Mouse (Mus musculus): ENCODE results near the gene Zmym3. TPM values are rescaled to one million over a fixed set of nuclear protein-coding genes. Genes with fewer than 3 reads are reported as not detected.

The Zmym3 gene
- polyA plus RNA-seq, 1 experiment from 2014 or later = 6.5 TPM

DNA sequence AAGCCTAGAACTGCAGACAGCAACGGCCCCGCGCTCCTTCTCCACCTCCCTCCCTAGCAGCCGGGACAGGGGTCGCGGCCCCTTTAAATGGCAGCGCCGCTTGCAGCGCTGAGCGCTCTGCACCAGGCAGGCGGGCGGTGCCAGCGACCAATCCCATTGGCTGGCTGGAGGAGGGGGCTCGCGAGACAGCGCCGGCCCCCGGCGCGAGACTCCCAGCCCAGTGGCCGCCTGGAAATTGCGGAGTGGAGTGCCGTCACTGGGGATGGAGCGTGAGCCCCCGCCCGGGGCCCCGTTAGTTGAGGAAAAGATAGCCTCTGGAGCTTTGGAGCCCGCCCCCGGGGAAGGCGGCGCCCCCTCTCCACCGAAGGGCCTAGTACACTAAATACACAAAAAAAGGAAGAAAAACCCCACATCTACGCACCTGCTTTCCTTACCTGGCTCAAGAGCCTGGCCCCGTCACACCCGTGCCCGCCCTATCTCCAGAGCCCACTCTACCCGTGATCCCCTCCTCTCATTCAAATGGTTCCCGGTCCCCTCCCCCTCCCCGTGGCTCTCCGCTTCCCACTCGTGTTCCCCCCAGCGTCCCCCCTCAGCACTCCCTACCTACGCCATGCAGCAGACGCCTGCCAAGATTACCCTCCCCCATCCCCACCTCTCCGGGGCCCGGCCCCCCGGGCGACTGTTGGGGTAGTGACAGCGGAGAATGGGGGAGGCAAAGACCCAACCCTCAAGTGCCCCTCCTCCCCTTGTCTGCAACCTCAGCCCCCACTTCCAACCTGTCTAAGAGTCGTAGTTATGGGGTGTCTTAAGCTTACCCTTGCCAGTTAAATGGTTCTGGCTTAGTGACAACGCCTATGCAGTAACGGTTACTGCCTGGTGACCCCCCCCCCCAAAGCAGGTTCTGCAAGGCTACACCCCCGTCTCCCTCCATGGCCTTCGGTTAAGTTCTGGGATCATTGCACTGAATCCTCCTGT, 637 bp downstream of the Zmym3 start:
- peak; percentile 95 for ATAC-seq (ENCODE audit: low read depth)
- Histone ChIP-seq H3K9ac (ENCODE audit: low read depth, low read length) (peak overlapping the region; percentile 71), H3K4me1 (ENCODE audit: control insufficient read depth, low read depth, low read length) (no peaks in the 10 kb centered on the region; the same call in none of the 2 replicates), H3K4me3 (ENCODE audit: low read depth, low read length) (peak overlapping the region; percentile 68), H3K4me2 (ENCODE audit: low read depth, low read length) (peak overlapping the region; percentile 72), H3K9me3 (replicated peaks; ENCODE audit: control insufficient read depth, low read length) (no peaks in the 10 kb centered on the region), H3K27ac (ENCODE audit: low read length) (no peak overlapping the region), H3K27me3 (ENCODE audit: control insufficient read depth, insufficient read depth, low read depth, low read length) (no peaks in the 10 kb centered on the region), H3K36me3 (ENCODE audit: control insufficient read depth, insufficient read depth) (no peaks in the 10 kb centered on the region)
- WGBS (ENCODE audit: insufficient replicate concordance) = 19% methylated on average over 54 of the region's 54 CpGs

- peak; percentile 12; the same call in 1 of the 2 replicates for ATAC-seq (ENCODE audit: low read depth)
- no peaks in the 10 kb centered on the region for H3K9me3 ChIP-seq (replicated peaks; ENCODE audit: control insufficient read depth, low read length)
- WGBS (ENCODE audit: insufficient replicate concordance) = 19% methylated on average over 29 of the region's 36 CpGs
Observed at GRCm38 (mm10) chrX:101418946-101419724, 1.5 kb downstream of the Zmym3 start.

GRCm38 (mm10) chrX:101396459-101396858, 24.2 kb downstream of the Zmym3 start:
- WGBS (ENCODE audit: insufficient replicate concordance) = 39% methylated on average over 11 of the region's 11 CpGs
- no peak overlapping the region for H3K4me3 ChIP-seq (ENCODE audit: low read depth, low read length)
- H3K27me3 ChIP-seq (ENCODE audit: control insufficient read depth, insufficient read depth, low read depth, low read length) = peaks cover 6% of the 10 kb centered on the region; the same call in 1 of the 2 replicates
- no peaks in the 10 kb centered on the region for H3K36me3 ChIP-seq (ENCODE audit: control insufficient read depth, insufficient read depth)
- H3K4me1 ChIP-seq (ENCODE audit: control insufficient read depth, low read depth, low read length) = no peaks in the 10 kb centered on the region
- H3K27ac ChIP-seq (ENCODE audit: low read length) = no peak overlapping the region
- no peak for ATAC-seq (ENCODE audit: low read depth)
- no peaks in the 10 kb centered on the region for H3K9me3 ChIP-seq (replicated peaks; ENCODE audit: control insufficient read depth, low read length)
- H3K4me2 ChIP-seq (ENCODE audit: low read depth, low read length) = no peak overlapping the region
- no peak overlapping the region for H3K9ac ChIP-seq (ENCODE audit: low read depth, low read length)

More at GRCm38 (mm10) chrX:101418946-101419724, 1.5 kb downstream of the Zmym3 start:
- no peaks in the 10 kb centered on the region for H3K27me3 ChIP-seq (ENCODE audit: control insufficient read depth, insufficient read depth, low read depth, low read length)
- no peaks in the 10 kb centered on the region; the same call in none of the 2 replicates for H3K4me1 ChIP-seq (ENCODE audit: control insufficient read depth, low read depth, low read length)
- H3K4me2 ChIP-seq (ENCODE audit: low read depth, low read length) = peak overlapping the region; percentile 72
- peak overlapping the region; percentile 71 for H3K9ac ChIP-seq (ENCODE audit: low read depth, low read length)
- no peak overlapping the region for H3K27ac ChIP-seq (ENCODE audit: low read length)
- H3K4me3 ChIP-seq (ENCODE audit: low read depth, low read length) = peak overlapping the region; percentile 68
- no peaks in the 10 kb centered on the region for H3K36me3 ChIP-seq (ENCODE audit: control insufficient read depth, insufficient read depth)

DNA sequence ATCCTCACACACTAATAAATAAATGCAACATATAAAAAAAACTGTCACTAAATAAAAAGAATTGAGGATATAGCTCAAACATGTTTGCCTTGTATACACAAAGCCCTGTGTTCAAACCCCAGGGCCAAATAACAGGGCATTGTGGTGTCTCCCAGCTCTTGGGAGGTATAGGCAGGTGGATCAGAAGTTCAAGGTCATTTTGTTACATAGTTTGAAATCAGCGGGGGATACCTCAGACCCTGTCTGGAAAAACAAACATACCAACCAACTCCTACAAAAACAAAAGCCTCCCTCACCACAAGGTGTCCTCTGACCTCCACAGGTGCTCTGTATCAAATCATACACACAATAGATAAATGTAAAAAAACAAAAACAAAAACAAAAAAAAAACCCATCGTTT, 26.3 kb downstream of the Zmym3 start:
- Histone ChIP-seq H3K27me3 (ENCODE audit: control insufficient read depth, insufficient read depth, low read depth, low read length) (peaks cover 6% of the 10 kb centered on the region; the same call in 1 of the 2 replicates), H3K36me3 (ENCODE audit: control insufficient read depth, insufficient read depth) (no peaks in the 10 kb centered on the region), H3K4me2 (ENCODE audit: low read depth, low read length) (no peak overlapping the region), H3K9ac (ENCODE audit: low read depth, low read length) (no peak overlapping the region), H3K4me3 (ENCODE audit: low read depth, low read length) (no peak overlapping the region), H3K27ac (ENCODE audit: low read length) (no peak overlapping the region), H3K9me3 (replicated peaks; ENCODE audit: control insufficient read depth, low read length) (no peaks in the 10 kb centered on the region), H3K4me1 (ENCODE audit: control insufficient read depth, low read depth, low read length) (no peaks in the 10 kb centered on the region)
- no peak for ATAC-seq (ENCODE audit: low read depth)
- 50% methylated on average over 2 of the region's 2 CpGs for WGBS (ENCODE audit: insufficient replicate concordance)

GRCm38 (mm10) chrX:101388866-101389537, 31.6 kb downstream of the Zmym3 start:
- no peaks in the 10 kb centered on the region for H3K9me3 ChIP-seq (replicated peaks; ENCODE audit: control insufficient read depth, low read length)
- no peaks in the 10 kb centered on the region for H3K36me3 ChIP-seq (ENCODE audit: control insufficient read depth, insufficient read depth)
- no peaks in the 10 kb centered on the region for H3K4me1 ChIP-seq (ENCODE audit: control insufficient read depth, low read depth, low read length)
- no peak for ATAC-seq (ENCODE audit: low read depth)
- H3K4me3 ChIP-seq (ENCODE audit: low read depth, low read length) = no peak overlapping the region
- 48% methylated on average over 5 of the region's 5 CpGs for WGBS (ENCODE audit: insufficient replicate concordance)
- no peak overlapping the region for H3K9ac ChIP-seq (ENCODE audit: low read depth, low read length)
- H3K27ac ChIP-seq (ENCODE audit: low read length) = no peak overlapping the region
- H3K4me2 ChIP-seq (ENCODE audit: low read depth, low read length) = no peak overlapping the region
- H3K27me3 ChIP-seq (ENCODE audit: control insufficient read depth, insufficient read depth, low read depth, low read length) = peaks cover 14% of the 10 kb centered on the region

- Histone ChIP-seq H3K9ac (ENCODE audit: low read depth, low read length) (no peak overlapping the region), H3K4me2 (ENCODE audit: low read depth, low read length) (no peak overlapping the region), H3K4me3 (ENCODE audit: low read depth, low read length) (no peak overlapping the region), H3K36me3 (ENCODE audit: control insufficient read depth, insufficient read depth) (no peaks in the 10 kb centered on the region), H3K27me3 (ENCODE audit: control insufficient read depth, insufficient read depth, low read depth, low read length) (peaks cover 30% of the 10 kb centered on the region), H3K4me1 (ENCODE audit: control insufficient read depth, low read depth, low read length) (no peaks in the 10 kb centered on the region), H3K27ac (ENCODE audit: low read length) (no peak overlapping the region), H3K9me3 (replicated peaks; ENCODE audit: control insufficient read depth, low read length) (no peaks in the 10 kb centered on the region)
- 50% methylated on average over 4 of the region's 4 CpGs for WGBS (ENCODE audit: insufficient replicate concordance)
- peak; percentile 74 for ATAC-seq (ENCODE audit: low read depth)
Observed at GRCm38 (mm10) chrX:101386222-101386621, 34.4 kb downstream of the Zmym3 start.

DNA sequence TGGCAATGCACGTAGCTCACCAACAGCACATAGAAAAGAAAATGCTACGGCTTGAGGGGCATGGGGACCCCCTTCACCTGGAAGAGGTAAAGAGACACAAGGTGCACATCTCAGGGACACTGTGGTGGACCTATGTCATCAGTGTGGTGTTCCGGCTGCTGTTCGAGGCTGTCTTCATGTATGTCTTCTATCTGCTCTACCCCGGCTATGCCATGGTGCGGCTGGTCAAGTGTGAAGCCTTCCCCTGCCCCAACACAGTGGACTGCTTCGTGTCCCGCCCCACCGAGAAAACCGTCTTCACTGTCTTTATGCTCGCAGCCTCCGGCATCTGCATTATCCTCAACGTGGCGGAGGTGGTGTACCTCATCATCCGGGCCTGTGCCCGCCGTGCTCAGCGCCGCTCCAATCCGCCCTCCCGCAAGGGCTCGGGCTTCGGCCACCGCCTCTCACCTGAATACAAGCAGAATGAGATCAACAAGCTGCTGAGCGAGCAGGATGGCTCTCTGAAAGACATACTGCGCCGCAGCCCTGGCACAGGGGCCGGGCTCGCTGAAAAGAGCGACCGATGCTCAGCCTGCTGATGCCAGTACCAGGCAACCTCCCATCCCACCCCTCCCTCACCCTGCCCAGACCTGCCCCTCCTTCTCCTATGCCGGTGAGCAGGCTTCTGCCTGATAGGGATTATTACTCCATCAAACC, 36.1 kb downstream of the Zmym3 start:
- ATAC-seq (ENCODE audit: low read depth) = no peak
- Histone ChIP-seq H3K4me2 (ENCODE audit: low read depth, low read length) (no peak overlapping the region), H3K27me3 (ENCODE audit: control insufficient read depth, insufficient read depth, low read depth, low read length) (peaks cover 30% of the 10 kb centered on the region), H3K36me3 (ENCODE audit: control insufficient read depth, insufficient read depth) (no peaks in the 10 kb centered on the region), H3K4me1 (ENCODE audit: control insufficient read depth, low read depth, low read length) (no peaks in the 10 kb centered on the region), H3K4me3 (ENCODE audit: low read depth, low read length) (no peak overlapping the region), H3K9ac (ENCODE audit: low read depth, low read length) (no peak overlapping the region), H3K27ac (ENCODE audit: low read length) (no peak overlapping the region), H3K9me3 (replicated peaks; ENCODE audit: control insufficient read depth, low read length) (no peaks in the 10 kb centered on the region)
- 23% methylated on average over 31 of the region's 32 CpGs for WGBS (ENCODE audit: insufficient replicate concordance)

GRCm38 (mm10) chrX:101383455-101383854, 37.2 kb downstream of the Zmym3 start:
- H3K4me2 ChIP-seq (ENCODE audit: low read depth, low read length) = no peak overlapping the region
- ATAC-seq (ENCODE audit: low read depth) = no peak
- no peaks in the 10 kb centered on the region for H3K36me3 ChIP-seq (ENCODE audit: control insufficient read depth, insufficient read depth)
- peaks cover 30% of the 10 kb centered on the region for H3K27me3 ChIP-seq (ENCODE audit: control insufficient read depth, insufficient read depth, low read depth, low read length)
- no peak overlapping the region for H3K27ac ChIP-seq (ENCODE audit: low read length)
- 40% methylated on average over 18 of the region's 18 CpGs for WGBS (ENCODE audit: insufficient replicate concordance)
- no peaks in the 10 kb centered on the region for H3K4me1 ChIP-seq (ENCODE audit: control insufficient read depth, low read depth, low read length)
- no peak overlapping the region for H3K9ac ChIP-seq (ENCODE audit: low read depth, low read length)
- H3K4me3 ChIP-seq (ENCODE audit: low read depth, low read length) = no peak overlapping the region
- no peaks in the 10 kb centered on the region for H3K9me3 ChIP-seq (replicated peaks; ENCODE audit: control insufficient read depth, low read length)

Measured in liver, embryonic 16.5 days (tissue).